In genomic region chr11:69064259-69065133, GRCm38 (mm10) we compare ENCODE assay signal across 7 mouse cellular contexts. TPM values are rescaled to one million over a fixed set of nuclear protein-coding genes. Genes with fewer than 3 reads are reported as not detected.
DNase-seq lines count a peak whose midpoint lies in the region; ATAC-seq and TF ChIP-seq lines count a peak whose summit lies in the region.

No protein-coding gene starts in this region.

- no peaks in the 10 kb centered on the region for H3K36me3 ChIP-seq in lung, embryonic 15.5 days
- H3K36me3 ChIP-seq in forebrain, embryonic 10.5 days (replicated peaks), result no peaks in the 10 kb centered on the region
- H3K36me3 ChIP-seq in limb, embryonic 10.5 days, result no peaks in the 10 kb centered on the region
- no peaks in the 10 kb centered on the region for H3K36me3 ChIP-seq in small intestine, adult 2 months (ENCODE audit: control insufficient read depth, insufficient read depth, low read length)

- peak overlapping the region; percentile 79 for H3K4me3 ChIP-seq in lung, embryonic 15.5 days
- H3K4me3 ChIP-seq in forebrain, embryonic 10.5 days, result peak overlapping the region; percentile 88
- peak overlapping the region; percentile 81 for H3K4me3 ChIP-seq in limb, embryonic 10.5 days
- H3K4me3 ChIP-seq in small intestine, adult 2 months (ENCODE audit: low read depth, low read length), result peak overlapping the region; percentile 83

- H3K9me3 ChIP-seq in lung, embryonic 15.5 days, result no peaks in the 10 kb centered on the region
- H3K9me3 ChIP-seq in forebrain, embryonic 10.5 days, result no peaks in the 10 kb centered on the region
- H3K9me3 ChIP-seq in limb, embryonic 10.5 days (replicated peaks), result no peaks in the 10 kb centered on the region

- H3K27ac ChIP-seq in lung, embryonic 15.5 days, result peak overlapping the region; percentile 74; the same call in 1 of the 2 replicates
- peak overlapping the region; percentile 89 for H3K27ac ChIP-seq in forebrain, embryonic 10.5 days
- H3K27ac ChIP-seq in limb, embryonic 10.5 days, result peak overlapping the region; percentile 82; the same call in 1 of the 2 replicates
- no peak overlapping the region for H3K27ac ChIP-seq in small intestine, adult 2 months (ENCODE audit: insufficient read depth, low read depth, low read length)

- peak overlapping the region; percentile 64 for H3K4me2 ChIP-seq in lung, embryonic 15.5 days

- TF ChIP-seq POLR2A in small intestine, adult 2 months (IDR thresholded peaks at IDR 0.05; ENCODE audit: low read depth, low read length), result no peak

- H3K27me3 ChIP-seq in lung, embryonic 15.5 days, result no peaks in the 10 kb centered on the region
- 0 out of 2 replicates have a peak, but pooled peaks cover 9% of the 10 kb centered on the region for H3K27me3 ChIP-seq in forebrain, embryonic 10.5 days (ENCODE audit: poor library complexity, severe bottlenecking)
- 0 out of 2 replicates have a peak, but pooled peaks cover 5% of the 10 kb centered on the region for H3K27me3 ChIP-seq in limb, embryonic 10.5 days (ENCODE audit: low read depth, poor library complexity, severe bottlenecking)
- no peaks in the 10 kb centered on the region for H3K27me3 ChIP-seq in small intestine, adult 2 months (ENCODE audit: control insufficient read depth, insufficient read depth, low read length)

- peak overlapping the region; percentile 54 for H3K9ac ChIP-seq in lung, embryonic 15.5 days

- peaks cover 44% of the 10 kb centered on the region for H3K4me1 ChIP-seq in lung, embryonic 15.5 days
- peaks cover 56% of the 10 kb centered on the region for H3K4me1 ChIP-seq in forebrain, embryonic 10.5 days
- H3K4me1 ChIP-seq in limb, embryonic 10.5 days, result peaks cover 53% of the 10 kb centered on the region
- H3K4me1 ChIP-seq in small intestine, adult 2 months (ENCODE audit: control insufficient read depth, insufficient read depth, insufficient read length, low read length), result peaks cover 12% of the 10 kb centered on the region

- no peak for TF ChIP-seq CTCF in small intestine, adult 2 months (IDR thresholded peaks at IDR 0.05; ENCODE audit: extremely low read depth, insufficient read length, insufficient replicate concordance, low read depth, low read length)

- no peak for ATAC-seq in lung, embryonic 15.5 days (ENCODE audit: borderline replicate concordance, extremely low read depth, low FRiP score, low TSS enrichment)

- no peak for DNase-seq in lung, postnatal 14 days
- no peak for DNase-seq in forebrain, embryonic 10.5 days (ENCODE audit: extremely low spot score, low spot score)
- DNase-seq in limb, embryonic 10.5 days (ENCODE audit: low spot score), result no peak
- DNase-seq in adrenal gland, postnatal 4 days (ENCODE audit: low spot score in 2 of 2), result no peak
- no peak for DNase-seq in thymus, postnatal 14 days

- 48% methylated on average over 9 of the region's 9 CpGs for WGBS in lung, embryonic 15.5 days
- WGBS in forebrain, embryonic 10.5 days, result 40% methylated on average over 9 of the region's 9 CpGs
- WGBS in limb, embryonic 10.5 days, result 46% methylated on average over 9 of the region's 9 CpGs
- 76% methylated on average over 9 of the region's 9 CpGs for WGBS in small intestine, adult 2 months

RNA-seq across cellular contexts. Expression of gene Borcs6, which starts 5.0 kb away (rescaled TPM):
- polyA plus RNA-seq in lung, embryonic 15.5 days (2015; fragmentation: Nextera tagmentation; extraction: Ambion mirVana), result 9.1 and 10.3 TPM in 2 replicates
- 3.8 and 4.1 TPM in 2 replicates for polyA plus RNA-seq in forebrain, embryonic 10.5 days (2016; fragmentation: Nextera tagmentation; extraction: Ambion mirVana)
- 5.3 and 6.0 TPM in 2 replicates for polyA plus RNA-seq in limb, embryonic 10.5 days (2016; fragmentation: Nextera tagmentation; extraction: Ambion mirVana)
- 13.2 and 28.5 TPM in 2 replicates for polyA plus RNA-seq in small intestine, adult 2 months (2012; rRNA removed)
- total RNA-seq in adrenal gland, postnatal 4 days (2021), result 10 to 100 TPM; 24.3 to 26.0 TPM

RNA-seq across cellular contexts. Expression of gene Tmem107, which starts 6.1 kb away (rescaled TPM):
- polyA plus RNA-seq in lung, embryonic 15.5 days (2015; fragmentation: Nextera tagmentation; extraction: Ambion mirVana), result 69.3 and 71.1 TPM in 2 replicates
- 60.8 and 61.0 TPM in 2 replicates for polyA plus RNA-seq in forebrain, embryonic 10.5 days (2016; fragmentation: Nextera tagmentation; extraction: Ambion mirVana)
- 35.8 and 38.6 TPM in 2 replicates for polyA plus RNA-seq in limb, embryonic 10.5 days (2016; fragmentation: Nextera tagmentation; extraction: Ambion mirVana)
- polyA plus RNA-seq in small intestine, adult 2 months (2012; rRNA removed), result 11.8 and 12.8 TPM in 2 replicates
- 10 to 100 TPM; 20.6 TPM for total RNA-seq in adrenal gland, postnatal 4 days (2021)

RNA-seq across cellular contexts. Expression of gene Aurkb, which starts 19.0 kb away (rescaled TPM):
- 207 and 211 TPM in 2 replicates for polyA plus RNA-seq in lung, embryonic 15.5 days (2015; fragmentation: Nextera tagmentation; extraction: Ambion mirVana)
- polyA plus RNA-seq in forebrain, embryonic 10.5 days (2016; fragmentation: Nextera tagmentation; extraction: Ambion mirVana), result 227 and 236 TPM in 2 replicates
- 214 and 217 TPM in 2 replicates for polyA plus RNA-seq in limb, embryonic 10.5 days (2016; fragmentation: Nextera tagmentation; extraction: Ambion mirVana)
- polyA plus RNA-seq in small intestine, adult 2 months (2012; rRNA removed), result 15.5 and 30.8 TPM in 2 replicates
- 10 to 100 TPM; 41.5 to 41.7 TPM for total RNA-seq in adrenal gland, postnatal 4 days (2021)

RNA-seq across cellular contexts. Expression of gene Vamp2, which starts 23.8 kb away (rescaled TPM):
- 61.6 and 66.6 TPM in 2 replicates for polyA plus RNA-seq in lung, embryonic 15.5 days (2015; fragmentation: Nextera tagmentation; extraction: Ambion mirVana)
- 51.3 and 57.6 TPM in 2 replicates for polyA plus RNA-seq in forebrain, embryonic 10.5 days (2016; fragmentation: Nextera tagmentation; extraction: Ambion mirVana)
- polyA plus RNA-seq in limb, embryonic 10.5 days (2016; fragmentation: Nextera tagmentation; extraction: Ambion mirVana), result 51.1 and 72.1 TPM in 2 replicates
- 33.5 and 84.4 TPM in 2 replicates for polyA plus RNA-seq in small intestine, adult 2 months (2012; rRNA removed)
- total RNA-seq in adrenal gland, postnatal 4 days (2021), result 100 to 1,000 TPM; 208 to 226 TPM

RNA-seq across cellular contexts. Expression of gene Per1, which starts 30.5 kb away (rescaled TPM):
- 21.7 and 24.0 TPM in 2 replicates for polyA plus RNA-seq in lung, embryonic 15.5 days (2015; fragmentation: Nextera tagmentation; extraction: Ambion mirVana)
- 7.3 and 9.0 TPM in 2 replicates for polyA plus RNA-seq in forebrain, embryonic 10.5 days (2016; fragmentation: Nextera tagmentation; extraction: Ambion mirVana)
- 10.3 and 10.8 TPM in 2 replicates for polyA plus RNA-seq in limb, embryonic 10.5 days (2016; fragmentation: Nextera tagmentation; extraction: Ambion mirVana)
- polyA plus RNA-seq in small intestine, adult 2 months (2012; rRNA removed), result 5.4 and 13.9 TPM in 2 replicates
- total RNA-seq in adrenal gland, postnatal 4 days (2021), result 100 to 1,000 TPM in 1 of 2 experiments, 10 to 100 TPM in 1; 99.4 to 130 TPM
